Mouse (Mus musculus) cerebellum, adult (tissue): ENCODE data around the gene Mtfr1l.

ENCODE experiments used
- ATAC-seq: cut with Nextera tagmentation; 2 replicates; pipeline ENCODE4 v1.9.2; 2017; ENCODE audit warnings: mild to moderate bottlenecking, moderate library complexity, mixed read lengths; ENCODE audit not compliant: insufficient number of reproducible peaks, low FRiP score, low TSS enrichment

Mtfr1l gene

GRCm38 (mm10) chr4:134558570-134559113 lies 23.5 kb upstream of the Mtfr1l start:
- no peak for ATAC-seq

- no peak for ATAC-seq
Measured at GRCm38 (mm10) chr4:134557626-134558249, 22.6 kb upstream of the Mtfr1l start.

GRCm38 (mm10) chr4:134555956-134556580 lies 20.9 kb upstream of the Mtfr1l start:
- ATAC-seq = no peak

GRCm38 (mm10) chr4:134553631-134554030 lies 18.4 kb upstream of the Mtfr1l start:
- ATAC-seq = no peak

GRCm38 (mm10) chr4:134551494-134552316 lies 16.5 kb upstream of the Mtfr1l start, which contains the start of gene Selenon:
Gene Selenon, minus strand, starts transcription at chr4:134552166.
- peak; percentile 33; the same call in 1 of the 2 replicates for ATAC-seq

- no peak for ATAC-seq
Measured at GRCm38 (mm10) chr4:134549899-134550298, 14.7 kb upstream of the Mtfr1l start.

- no peak for ATAC-seq
Measured at GRCm38 (mm10) chr4:134548169-134548938, 13.2 kb upstream of the Mtfr1l start.

- no peak for ATAC-seq
Measured at GRCm38 (mm10) chr4:134546814-134547705, 11.9 kb upstream of the Mtfr1l start.

- ATAC-seq = peak; percentile 52; the same call in 1 of the 2 replicates
Measured at GRCm38 (mm10) chr4:134543261-134543660, 8.1 kb upstream of the Mtfr1l start.

- ATAC-seq = no peak
Measured at GRCm38 (mm10) chr4:134542726-134543125, 7.5 kb upstream of the Mtfr1l start.

GRCm38 (mm10) chr4:134538997-134539580 lies 3.9 kb upstream of the Mtfr1l start:
- ATAC-seq = no peak

GRCm38 (mm10) chr4:134535787-134536151 lies 582 bp upstream of the Mtfr1l start:
- no peak for ATAC-seq

GRCm38 (mm10) chr4:134534124-134534886 lies 882 bp downstream of the Mtfr1l start:
- ATAC-seq = peak; percentile 2; the same call in 1 of the 2 replicates

GRCm38 (mm10) chr4:134533421-134533820 lies 1.8 kb downstream of the Mtfr1l start:
- no peak for ATAC-seq

- no peak for ATAC-seq
Measured at GRCm38 (mm10) chr4:134532928-134533327, 2.3 kb downstream of the Mtfr1l start.

GRCm38 (mm10) chr4:134526220-134526619 lies 9.0 kb downstream of the Mtfr1l start:
- no peak for ATAC-seq

- no peak for ATAC-seq
Measured at GRCm38 (mm10) chr4:134525806-134526205, 9.4 kb downstream of the Mtfr1l start.

GRCm38 (mm10) chr4:134523447-134523846 lies 11.7 kb downstream of the Mtfr1l start:
- ATAC-seq = no peak
